Mouse (Mus musculus) MEL (cell line): ENCODE measurements around the gene Fbxw2. TPM values are rescaled to one million over a fixed set of nuclear protein-coding genes. Genes with fewer than 3 reads are reported as not detected.

Source experiments
- DNase-seq: peaks from one replicate; pipeline ENCODE4 v3.0.0; 2011; ENCODE audit warnings: low read depth, low spot score
- H3K27ac ChIP-seq: 2 replicates; pipeline ENCODE4 v1.5.1; 2012; ENCODE audit warnings: low read depth, mild to moderate bottlenecking, control low read depth, low read length, moderate library complexity; ENCODE audit not compliant: control insufficient read depth
- H3K27me3 ChIP-seq, 2 experiments: fragments of 150-350 bp in 1 of 2; sonication (generic) in 1 of 2; 2 replicates each; pipeline ENCODE4 v1.6.1; 2012; ENCODE audit warnings: low read length in 2 of 2, mild to moderate bottlenecking in 2 of 2, improper control_type of control experiment in 1 of 2, moderate library complexity in 1 of 2; ENCODE audit not compliant: insufficient read depth in 2 of 2, control insufficient read depth in 1 of 2
- H3K36me3 ChIP-seq, 2 experiments: 2 replicates each; pipeline ENCODE4 v1.6.1; 2012 to 2014; ENCODE audit warnings: low read length in 2 of 2, improper control_type of control experiment in 1 of 2, inconsistent platforms in 1 of 2, mild to moderate bottlenecking in 1 of 2; ENCODE audit not compliant: insufficient read depth in 2 of 2, control insufficient read depth in 1 of 2
- H3K4me1 ChIP-seq, 2 experiments: fragments of 150-350 bp in 1 of 2; sonication (generic) in 1 of 2; 2 replicates each; pipeline ENCODE4 v1.6.1; 2012; ENCODE audit warnings: low read length in 2 of 2, improper control_type of control experiment in 1 of 2, mild to moderate bottlenecking in 1 of 2; ENCODE audit not compliant: insufficient read depth in 2 of 2, control insufficient read depth in 1 of 2
- H3K4me3 ChIP-seq, 2 experiments: fragments of 150-350 bp in 1 of 2; sonication (generic) in 1 of 2; 2 replicates each; pipeline ENCODE4 v1.5.1; 2012; ENCODE audit warnings: low read depth in 2 of 2, low read length in 2 of 2, mild to moderate bottlenecking in 2 of 2, moderate library complexity in 2 of 2, control low read depth in 1 of 2, improper control_type of control experiment in 1 of 2; ENCODE audit not compliant: control insufficient read depth in 1 of 2, insufficient read depth in 1 of 2
- H3K79me2 ChIP-seq: 2 replicates; pipeline ENCODE4 v1.6.1; 2012; ENCODE audit warnings: mild to moderate bottlenecking, low read length, moderate library complexity; ENCODE audit not compliant: control insufficient read depth, poor library complexity, insufficient read depth
- H3K9ac ChIP-seq: 2 replicates; pipeline ENCODE4 v1.6.1; 2012; ENCODE audit warnings: low read depth, mild to moderate bottlenecking, control low read depth, low read length, moderate library complexity; ENCODE audit not compliant: control insufficient read depth, poor library complexity, severe bottlenecking
- H3K9me3 ChIP-seq: fragments of 150-350 bp; sonication (generic); replicated peaks from 2 replicates; pipeline ENCODE4 v1.6.1; 2012; ENCODE audit warnings: mild to moderate bottlenecking, low read length, improper control_type of control experiment, moderate library complexity; ENCODE audit not compliant: insufficient read depth
- CHD1 ChIP-seq: IDR thresholded peaks from 2 replicates; pipeline ENCODE4 v1.6.1; 2012; ENCODE audit warnings: low read depth, mild to moderate bottlenecking, inconsistent platforms, low read length, improper control_type of control experiment
- ELF1 ChIP-seq: IDR thresholded peaks from 2 replicates; pipeline ENCODE4 v1.6.1; 2014; ENCODE audit warnings: low read depth, mild to moderate bottlenecking, inconsistent platforms, low read length, improper control_type of control experiment, moderate library complexity
- EP300 ChIP-seq, 2 experiments: IDR thresholded peaks; 2 replicates each; pipeline ENCODE4 v1.6.1; 2011; ENCODE audit warnings: improper control_type of control experiment in 2 of 2, low read length in 2 of 2, low read depth in 1 of 2, mild to moderate bottlenecking in 1 of 2
- ETS1 ChIP-seq: IDR thresholded peaks from 2 replicates; pipeline ENCODE4 v1.6.1; 2012; ENCODE audit warnings: low read depth, mild to moderate bottlenecking, inconsistent platforms, low read length, improper control_type of control experiment, moderate library complexity
- KAT2A ChIP-seq: conservative IDR thresholded peaks from 2 replicates; pipeline ENCODE4 v1.6.1; 2012; ENCODE audit warnings: low read depth, low read length, improper control_type of control experiment, inconsistent platforms
- MAX ChIP-seq: IDR thresholded peaks from 2 replicates; pipeline ENCODE4 v1.6.1; 2011; ENCODE audit warnings: low read length, improper control_type of control experiment
- MEF2A ChIP-seq: IDR thresholded peaks from 2 replicates; pipeline ENCODE4 v1.6.1; 2014; ENCODE audit warnings: low read depth, mild to moderate bottlenecking, inconsistent platforms, low read length, improper control_type of control experiment; ENCODE audit not compliant: poor library complexity, insufficient replicate concordance, severe bottlenecking; ENCODE audit errors: extremely low read depth
- MYB ChIP-seq: IDR thresholded peaks from 2 replicates; pipeline ENCODE4 v1.6.1; 2011; ENCODE audit warnings: mild to moderate bottlenecking, low read depth, low read length, improper control_type of control experiment
- MYC ChIP-seq: IDR thresholded peaks from 2 replicates; pipeline ENCODE4 v1.6.1; 2011; ENCODE audit warnings: low read depth, mild to moderate bottlenecking, low read length, improper control_type of control experiment, moderate library complexity
- NRF1 ChIP-seq: IDR thresholded peaks from 2 replicates; pipeline ENCODE4 v1.6.1; 2014; ENCODE audit warnings: low read depth, mild to moderate bottlenecking, inconsistent platforms, low read length, improper control_type of control experiment, moderate library complexity; ENCODE audit not compliant: poor library complexity, insufficient read depth, severe bottlenecking
- POLR2A ChIP-seq, 2 experiments: IDR thresholded peaks; 2 replicates each; pipeline ENCODE4 v1.6.1; 2011 to 2012; ENCODE audit warnings: low read length in 2 of 2, mild to moderate bottlenecking in 2 of 2, control low read depth in 1 of 2, improper control_type of control experiment in 1 of 2, low read depth in 1 of 2, moderate library complexity in 1 of 2; ENCODE audit not compliant: control insufficient read depth in 1 of 2, insufficient read depth in 1 of 2, poor library complexity in 1 of 2
- RAD21 ChIP-seq: IDR thresholded peaks from 2 replicates; pipeline ENCODE4 v1.6.1; 2011; ENCODE audit warnings: mild to moderate bottlenecking, low read depth, low read length, improper control_type of control experiment
- SIN3A ChIP-seq: IDR thresholded peaks from 2 replicates; pipeline ENCODE4 v1.6.1; 2012; ENCODE audit warnings: low read length, improper control_type of control experiment, inconsistent platforms
- SMC3 ChIP-seq: IDR thresholded peaks from 2 replicates; pipeline ENCODE4 v1.6.1; 2011; ENCODE audit warnings: low read depth, low read length, improper control_type of control experiment
- TCF12 ChIP-seq: IDR thresholded peaks from 2 replicates; pipeline ENCODE4 v1.6.1; 2014; ENCODE audit warnings: low read depth, mild to moderate bottlenecking, inconsistent platforms, low read length, improper control_type of control experiment, moderate library complexity
- ZC3H11A ChIP-seq: IDR thresholded peaks from 2 replicates; pipeline ENCODE4 v1.6.1; 2012; ENCODE audit warnings: low read depth, mild to moderate bottlenecking, inconsistent platforms, low read length, improper control_type of control experiment
- ZKSCAN1 ChIP-seq: IDR thresholded peaks from 2 replicates; pipeline ENCODE4 v1.6.1; 2012; ENCODE audit warnings: low read depth, mild to moderate bottlenecking, inconsistent platforms, low read length, improper control_type of control experiment, moderate library complexity
- polyA plus RNA-seq, 2 experiments: library from polyadenylated mRNA; stranded (reverse) in 1 of 2; unstranded in 1 of 2; fragments of >175 nt in 1 of 2; fragments of >200 nt in 1 of 2; gene quantifications; 2 replicates each; pipeline versions ENCODE4 v1.2.1 to v1.2.4; 2012; ENCODE audit warnings: low replicate concordance in 2 of 2, low read depth in 1 of 2; ENCODE audit not compliant: insufficient read length in 2 of 2, insufficient read depth in 1 of 2, missing spikeins in 1 of 2
- total RNA-seq: library from RNA; depleted of rRNA; stranded (reverse); fragments of 300-350 nt; gene quantifications from 2 replicates; pipeline ENCODE4 v1.2.3, GENCODE M21; 2012

Gene Fbxw2
- total and polyA plus RNA-seq, 3 experiments, result 43.7 to 101 (median 49.7) TPM

DNA sequence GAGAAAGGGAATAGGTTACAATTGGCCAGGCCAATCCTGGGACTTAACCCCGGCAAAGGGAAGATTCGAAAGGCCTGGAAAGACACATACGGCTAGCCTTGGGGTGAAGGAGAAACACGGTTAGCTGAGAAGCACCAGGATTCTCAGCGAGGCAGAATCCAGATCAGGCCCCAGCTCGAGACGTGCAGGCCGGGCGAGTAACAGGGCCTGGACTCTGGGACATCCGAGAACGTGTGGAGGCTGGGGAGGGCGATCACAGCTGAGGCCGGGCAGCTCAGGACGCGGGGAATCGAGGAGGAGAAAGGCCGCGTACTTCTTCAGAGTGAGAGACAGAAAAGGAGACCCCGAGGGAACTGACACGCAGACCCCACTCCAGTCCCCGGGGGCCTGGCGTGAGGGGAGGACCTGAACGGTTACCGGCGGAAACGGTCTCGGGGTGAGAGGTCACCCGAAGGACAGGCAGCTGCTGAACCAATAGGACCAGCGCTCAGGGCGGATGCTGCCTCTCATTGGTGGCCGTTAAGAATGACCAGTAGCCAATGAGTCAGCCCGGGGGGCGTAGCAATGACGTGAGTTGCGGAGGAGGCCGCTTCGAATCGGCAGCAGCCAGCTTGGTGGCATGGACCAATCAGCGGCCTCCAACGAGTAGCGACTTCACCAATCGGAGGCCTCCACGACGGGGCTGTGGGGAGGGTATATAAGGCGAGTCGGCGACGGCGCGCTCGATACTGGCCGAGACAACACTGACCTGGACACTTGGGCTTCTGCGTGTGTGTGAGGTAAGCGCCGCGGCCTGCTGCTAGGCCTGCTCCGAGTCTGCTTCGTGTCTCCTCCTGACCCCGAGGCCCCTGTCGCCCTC, 54.5 kb downstream of the Fbxw2 start, which contains the start of gene Hspa5 (continued):
- TF ChIP-seq ELF1 (peak; percentile 49), NRF1 (peak; percentile 16; the same call in 1 of the 2 replicates), SMC3 (no peak), ETS1 (no peak; the same call in 1 of the 2 replicates)
- TF ChIP-seq, all 39 proteins: peak for 21

DNA sequence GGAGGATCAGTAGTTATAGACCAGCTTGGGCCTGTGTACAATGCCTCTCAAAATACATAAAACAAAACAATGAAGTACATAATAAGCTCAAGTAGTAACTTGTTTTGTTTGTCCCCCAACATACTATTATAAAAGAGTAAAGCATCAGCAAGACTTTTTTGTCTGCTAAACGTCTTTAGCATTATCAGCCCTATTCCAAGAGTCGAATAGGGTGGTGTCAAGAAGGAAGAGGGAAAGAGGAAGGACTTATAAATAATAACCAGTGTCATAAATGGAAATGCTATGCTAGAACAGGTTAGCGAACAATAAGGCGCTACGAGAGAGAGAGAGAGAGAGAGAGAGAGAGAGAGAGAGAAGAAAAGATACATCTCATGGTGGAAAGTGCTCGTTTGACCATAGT, 55.2 kb downstream of the Fbxw2 start:
- DNase-seq, result peak; percentile 63
- Histone ChIP-seq H3K27me3 (no peaks in the 10 kb centered on the region), H3K4me1 (peaks cover 2 to 14% of the 10 kb centered on the region in 2 experiments; a peak in 3 of 4 replicates), H3K27ac (peak overlapping the region; percentile 79), H3K9me3 (no peaks in the 10 kb centered on the region), H3K36me3 (peaks cover 30 to 33% of the 10 kb centered on the region in 2 experiments), H3K9ac (peak overlapping the region; percentile 94)
- TF ChIP-seq CHD1 (peak; percentile 71; the same call in 1 of the 2 replicates), ZC3H11A (no peak)
- TF ChIP-seq, all 39 proteins: peak for 1
- Histone ChIP-seq H3K79me2 (peaks cover 51% of the 10 kb centered on the region), H3K4me3 (peak overlapping the region; percentile 75 to 87)

DNA sequence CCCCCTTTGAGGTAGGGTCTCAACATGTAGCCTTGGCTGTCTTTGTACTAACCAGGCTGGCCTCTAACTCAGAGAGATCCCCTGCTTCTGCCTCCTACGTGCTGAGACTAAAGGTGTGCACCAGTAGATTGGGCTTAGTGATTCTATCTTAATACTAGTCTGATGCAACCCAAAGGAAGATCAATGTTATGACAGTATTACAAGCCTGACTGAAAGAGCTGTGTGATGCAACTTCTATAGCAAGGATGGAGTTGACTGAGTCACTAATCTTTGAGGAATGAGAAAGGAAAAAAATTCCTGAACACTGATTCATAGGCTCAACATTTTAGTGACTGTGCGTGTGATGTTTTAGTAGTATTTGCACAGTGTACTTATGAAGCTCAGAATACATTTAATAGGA, 56.1 kb downstream of the Fbxw2 start:
- Histone ChIP-seq H3K79me2 (peaks cover 43% of the 10 kb centered on the region), H3K9me3 (no peaks in the 10 kb centered on the region), H3K4me3 (peak overlapping the region in 1 of 2 experiments; percentile 28; a peak in 2 of 4 replicates), H3K27ac (peak overlapping the region; percentile 69; the same call in 1 of the 2 replicates), H3K4me1 (peaks cover 2 to 10% of the 10 kb centered on the region in 2 experiments; a peak in 3 of 4 replicates), H3K9ac (peak overlapping the region; percentile 94; the same call in 1 of the 2 replicates), H3K27me3 (no peaks in the 10 kb centered on the region), H3K36me3 (peaks cover 21 to 25% of the 10 kb centered on the region in 2 experiments)
- peak; percentile 47 for DNase-seq
- TF ChIP-seq ZKSCAN1 (no peak), SMC3 (no peak), KAT2A (no peak), MYB (no peak), POLR2A (IDR thresholded peaks at IDR 0.05; ENCODE audit: control insufficient read depth in 1 of 2, insufficient read depth in 1 of 2, low read depth in 1 of 2, low read length in 2 of 2, poor library complexity in 1 of 2) (no peak), TCF12 (no peak; the same call in 1 of the 2 replicates), ETS1 (peak; percentile 34; the same call in 1 of the 2 replicates), MYC (no peak), RAD21 (no peak), EP300 (IDR thresholded peaks at IDR 0.05; ENCODE audit: low read depth in 1 of 2, low read length in 2 of 2) (peak in 1 of 2 experiments; percentile 59; a peak in 1 of 4 replicates), SIN3A (no peak; the same call in 1 of the 2 replicates), MEF2A (no peak), NRF1 (no peak), MAX (no peak)
